Mouse (Mus musculus) limb, embryonic 11.5 days (tissue): Measurements from ENCODE around the gene Rabl2. TPM values are rescaled to one million over a fixed set of nuclear protein-coding genes. Genes with fewer than 3 reads are reported as not detected.

ENCODE experiments used
- ATAC-seq: fragments of 200-750 bp; cut with Nextera tagmentation; 2 replicates; pipeline ENCODE4 v1.8.0; 2017; ENCODE audit warnings: low read depth; ENCODE audit not compliant: insufficient number of reproducible peaks, low FRiP score, low TSS enrichment
- DNase-seq: peaks from one replicate; pipeline ENCODE4 v3.0.0-alpha.2; 2015; ENCODE audit warnings: low spot score
- H3K27ac ChIP-seq: fragments of 300-500 bp; sonication (generic); replicated peaks from 2 replicates; pipeline ENCODE4 v1.5.1; 2014; ENCODE audit warnings: low read depth, mild to moderate bottlenecking, low read length
- H3K27me3 ChIP-seq: fragments of 300-500 bp; sonication (generic); 2 replicates; pipeline ENCODE4 v1.6.1; 2014; ENCODE audit warnings: mild to moderate bottlenecking, low read length, mixed read lengths; ENCODE audit not compliant: control insufficient read depth, insufficient read depth
- H3K36me3 ChIP-seq: fragments of 300-500 bp; sonication (generic); 2 replicates; pipeline ENCODE4 v1.6.1; 2014; ENCODE audit warnings: mild to moderate bottlenecking, low read length, moderate library complexity, mixed read lengths; ENCODE audit not compliant: control insufficient read depth, insufficient read depth
- H3K4me1 ChIP-seq: fragments of 300-500 bp; sonication (generic); 2 replicates; pipeline ENCODE4 v1.6.1; 2014; ENCODE audit warnings: low read length, mixed read lengths; ENCODE audit not compliant: control insufficient read depth, insufficient read depth
- H3K4me2 ChIP-seq: fragments of 300-500 bp; sonication (generic); 2 replicates; pipeline ENCODE4 v1.6.1; 2014; ENCODE audit warnings: low read depth, mild to moderate bottlenecking, moderate library complexity; ENCODE audit not compliant: severe bottlenecking
- H3K4me3 ChIP-seq: fragments of 300-500 bp; sonication (generic); 2 replicates; pipeline ENCODE4 v1.5.1; 2014; ENCODE audit warnings: low read depth, low read length
- H3K9ac ChIP-seq: fragments of 300-500 bp; sonication (generic); 2 replicates; pipeline ENCODE4 v1.6.1; 2014; ENCODE audit warnings: mild to moderate bottlenecking, low read length
- H3K9me3 ChIP-seq: fragments of 300-500 bp; sonication (generic); 2 replicates; pipeline ENCODE4 v1.6.1; 2016; ENCODE audit warnings: low read length; ENCODE audit not compliant: control insufficient read depth
- WGBS: fragments of 180-500 bp; shearing (Covaris S2); extraction: QIAGEN DNeasy Blood & Tissue Kit; methylation state at CpG from one replicate; pipeline ENCODE4 v1.1.7; 2014; 5-methylcytosine and 5-hydroxymethylcytosine counted together
- polyA plus RNA-seq: library from polyadenylated mRNA; unstranded; fragments of >200 nt; fragmentation: Nextera tagmentation; extraction: Ambion mirVana; gene quantifications from 2 replicates; pipeline ENCODE4 v1.2.1, GENCODE M21; 2014

Gene Rabl2
- polyA plus RNA-seq, 1 experiment from 2014 or later, result 70.3 TPM

DNA sequence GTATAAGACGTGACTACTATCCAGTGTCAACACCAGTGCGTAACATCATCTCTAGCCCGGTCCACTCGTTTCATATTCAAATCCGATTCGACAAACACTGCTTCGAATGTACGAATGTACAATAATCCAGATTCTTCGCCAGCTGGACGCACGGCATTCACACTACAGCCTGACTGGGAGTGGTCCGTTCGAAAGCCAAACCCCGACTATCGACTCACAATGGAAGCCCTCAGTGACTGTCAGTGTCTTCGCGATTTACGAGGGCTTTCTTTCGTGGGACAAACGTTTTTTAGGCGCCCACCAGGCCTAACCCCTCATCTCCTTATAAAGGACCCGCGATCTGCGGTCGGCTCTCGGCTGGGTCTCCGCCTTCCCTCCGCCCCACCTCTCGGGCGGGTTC is 406 bp downstream of the Rabl2 start:
- Histone ChIP-seq H3K36me3 (no peaks in the 10 kb centered on the region), H3K9ac (peak overlapping the region; percentile 77), H3K4me3 (peak overlapping the region; percentile 81), H3K27me3 (no peaks in the 10 kb centered on the region), H3K4me2 (peak overlapping the region; percentile 75), H3K27ac (no peak overlapping the region), H3K9me3 (no peaks in the 10 kb centered on the region), H3K4me1 (0 out of 2 replicates have a peak, but pooled peaks cover 4% of the 10 kb centered on the region)
- ATAC-seq, result peak; percentile 7; the same call in 1 of the 2 replicates
- no peak for DNase-seq
- 6% methylated on average over 30 of the region's 30 CpGs for WGBS

DNA sequence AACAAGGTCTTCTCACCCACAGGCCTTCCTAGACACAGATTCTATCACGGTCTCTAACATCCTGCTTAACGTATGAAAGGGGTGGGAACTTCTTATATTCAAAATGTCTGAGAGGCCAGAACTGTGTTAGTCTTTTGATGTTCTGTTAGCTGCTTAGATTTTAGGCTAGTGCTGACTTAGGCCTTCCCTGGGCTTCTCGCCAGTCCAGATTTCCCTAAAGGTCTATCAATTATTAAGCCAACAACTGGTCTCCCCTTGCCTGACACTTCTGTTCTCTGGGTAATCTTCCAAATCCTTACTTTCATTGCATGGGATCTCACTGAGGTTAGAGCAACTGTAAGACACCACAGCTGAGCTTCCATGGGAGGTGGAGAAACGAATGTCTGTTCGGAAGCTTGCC is 2.6 kb downstream of the Rabl2 start:
- ATAC-seq (no peak), DNase-seq (no peak)
- no peaks in the 10 kb centered on the region for H3K27me3 ChIP-seq
- no peak overlapping the region for H3K4me2 ChIP-seq
- H3K27ac ChIP-seq, result no peak overlapping the region
- H3K9me3 ChIP-seq, result no peaks in the 10 kb centered on the region
- H3K4me3 ChIP-seq, result no peak overlapping the region
- H3K9ac ChIP-seq, result no peak overlapping the region
- 91% methylated on average over 5 of the region's 5 CpGs for WGBS
- H3K4me1 ChIP-seq, result 0 out of 2 replicates have a peak, but pooled peaks cover 4% of the 10 kb centered on the region
- no peaks in the 10 kb centered on the region for H3K36me3 ChIP-seq

DNA sequence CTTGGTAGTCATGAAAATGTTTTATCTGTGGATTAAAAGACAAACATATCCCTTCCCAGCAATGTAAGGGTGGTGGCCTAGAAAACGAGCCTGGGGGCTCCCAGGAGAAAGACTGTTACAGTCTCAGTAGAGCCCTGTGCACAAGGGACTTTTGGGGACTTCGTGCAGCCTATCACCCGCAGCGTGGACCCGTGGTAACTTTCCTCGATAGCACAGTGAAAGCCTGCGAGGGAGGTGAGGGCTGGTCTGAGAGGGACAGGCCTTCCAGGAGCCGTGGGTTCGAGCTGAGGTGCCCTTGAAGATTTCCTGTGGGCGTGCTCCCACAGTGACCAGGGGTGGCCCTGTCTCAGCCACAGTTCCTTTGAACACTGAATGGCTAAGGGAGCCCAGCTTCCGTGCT is 6.1 kb downstream of the Rabl2 start:
- WGBS, result 91% methylated on average over 11 of the region's 11 CpGs
- Histone ChIP-seq H3K36me3 (no peaks in the 10 kb centered on the region), H3K9ac (no peak overlapping the region), H3K27ac (no peak overlapping the region), H3K4me3 (no peak overlapping the region), H3K4me1 (no peaks in the 10 kb centered on the region), H3K4me2 (no peak overlapping the region), H3K27me3 (no peaks in the 10 kb centered on the region), H3K9me3 (no peaks in the 10 kb centered on the region)
- no peak for ATAC-seq
- DNase-seq, result no peak

DNA sequence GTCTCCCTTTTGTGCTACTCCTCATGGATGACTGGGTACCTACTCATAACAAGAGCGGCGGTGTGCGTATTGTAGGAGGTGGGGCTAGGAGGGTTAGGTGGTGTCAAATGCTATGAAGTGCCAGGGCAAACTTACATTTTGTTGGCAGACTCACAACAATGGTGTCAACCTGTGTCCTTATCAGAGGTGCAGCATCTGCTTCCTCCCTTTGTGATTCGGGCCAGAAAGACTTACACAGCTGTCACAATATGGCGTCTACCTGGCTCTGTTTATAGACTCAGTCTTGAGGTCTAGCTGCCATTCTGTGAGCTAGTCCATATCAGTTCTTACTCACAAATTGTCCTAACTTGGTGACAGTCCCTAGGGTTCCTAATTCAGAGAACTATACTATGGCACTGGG is 6.6 kb downstream of the Rabl2 start:
- H3K4me3 ChIP-seq, result no peak overlapping the region
- no peaks in the 10 kb centered on the region for H3K27me3 ChIP-seq
- no peaks in the 10 kb centered on the region for H3K36me3 ChIP-seq
- H3K4me2 ChIP-seq, result no peak overlapping the region
- H3K9ac ChIP-seq, result no peak overlapping the region
- H3K27ac ChIP-seq, result no peak overlapping the region
- no peaks in the 10 kb centered on the region for H3K4me1 ChIP-seq
- ATAC-seq (no peak), DNase-seq (no peak)
- 95% methylated on average over 5 of the region's 5 CpGs for WGBS
- no peaks in the 10 kb centered on the region for H3K9me3 ChIP-seq

DNA sequence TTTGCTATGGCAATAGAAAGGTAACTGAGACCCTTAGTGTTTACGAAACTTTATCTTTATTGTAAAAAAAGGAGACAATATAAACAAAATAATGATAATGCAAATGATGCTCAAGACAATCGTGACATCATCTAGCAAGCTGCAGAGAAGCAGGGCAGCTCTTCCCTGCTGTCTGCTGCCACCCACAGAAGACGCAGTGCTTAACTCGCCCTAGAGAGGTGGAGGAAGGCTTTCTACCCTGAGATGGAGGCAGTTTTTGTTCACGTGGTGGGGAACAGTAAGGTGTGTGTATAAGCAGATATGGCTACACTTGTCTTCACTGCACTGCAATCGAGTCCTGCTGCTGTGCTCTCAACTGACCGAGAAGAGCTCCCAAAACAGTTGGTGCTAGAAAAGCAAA is 9.2 kb downstream of the Rabl2 start:
- Histone ChIP-seq H3K9me3 (no peaks in the 10 kb centered on the region), H3K36me3 (no peaks in the 10 kb centered on the region), H3K27ac (no peak overlapping the region), H3K4me1 (no peaks in the 10 kb centered on the region), H3K27me3 (no peaks in the 10 kb centered on the region), H3K9ac (no peak overlapping the region), H3K4me2 (no peak overlapping the region), H3K4me3 (no peak overlapping the region)
- no peak for ATAC-seq
- 87% methylated on average over 7 of the region's 7 CpGs for WGBS
- DNase-seq, result no peak

DNA sequence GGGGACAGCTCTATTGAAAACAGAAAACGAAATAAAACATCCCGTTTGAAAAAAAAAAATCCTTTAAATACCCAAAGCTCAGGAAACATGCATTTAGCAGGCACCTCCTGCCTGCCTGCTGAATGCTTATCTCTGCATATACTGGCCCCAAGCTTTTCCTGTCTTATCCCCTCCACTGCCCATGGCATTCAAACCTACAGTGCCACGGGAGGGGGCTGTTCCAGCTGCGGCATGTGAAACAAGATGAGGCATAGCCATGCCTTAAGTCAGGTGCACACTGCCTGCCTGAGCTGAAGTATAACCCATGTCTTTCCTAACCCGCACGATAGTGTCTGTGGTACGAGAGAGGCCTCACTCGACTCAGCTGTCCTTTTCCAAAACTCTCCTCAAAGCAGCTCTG is 19.6 kb downstream of the Rabl2 start:
- Histone ChIP-seq H3K4me3 (no peak overlapping the region), H3K4me2 (no peak overlapping the region), H3K9ac (no peak overlapping the region), H3K27me3 (no peaks in the 10 kb centered on the region), H3K36me3 (no peaks in the 10 kb centered on the region), H3K27ac (no peak overlapping the region), H3K9me3 (no peaks in the 10 kb centered on the region), H3K4me1 (no peaks in the 10 kb centered on the region)
- 77% methylated on average over 8 of the region's 8 CpGs for WGBS
- no peak for ATAC-seq
- no peak for DNase-seq

DNA sequence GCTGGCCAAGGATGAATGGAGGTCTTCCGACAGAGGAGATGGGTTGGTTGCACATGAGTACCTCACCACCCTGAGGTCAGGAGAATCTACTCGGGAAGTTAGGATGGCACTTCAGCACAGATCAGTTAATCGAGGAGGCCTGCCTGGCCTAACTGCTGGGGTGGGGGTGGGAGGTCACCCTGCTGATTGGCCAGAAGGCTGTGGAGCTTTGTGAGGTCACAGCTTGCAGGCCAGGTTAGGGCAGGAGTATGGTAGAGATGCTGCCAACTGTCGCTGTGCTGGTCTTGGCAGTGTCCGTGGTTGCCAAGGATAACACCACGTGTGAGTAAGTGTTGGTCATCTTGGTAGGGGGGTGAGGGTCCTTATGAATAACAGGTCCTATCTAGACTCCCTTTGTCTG is 23.6 kb downstream of the Rabl2 start, which contains the start of gene Acr:
TSS of gene Acr (plus strand) at position 213 of the 400 bp plus-strand sequence.
- WGBS, result 85% methylated on average over 6 of the region's 6 CpGs
- Histone ChIP-seq H3K4me1 (no peaks in the 10 kb centered on the region), H3K4me3 (no peak within 1 kb of the TSS), H3K36me3 (no peaks in the 10 kb centered on the region), H3K27ac (no peak within 1 kb of the TSS), H3K9me3 (no peaks in the 10 kb centered on the region), H3K4me2 (no peak within 1 kb of the TSS), H3K9ac (no peak within 1 kb of the TSS), H3K27me3 (no peaks in the 10 kb centered on the region)
- ATAC-seq (no peak), DNase-seq (no peak)

DNA sequence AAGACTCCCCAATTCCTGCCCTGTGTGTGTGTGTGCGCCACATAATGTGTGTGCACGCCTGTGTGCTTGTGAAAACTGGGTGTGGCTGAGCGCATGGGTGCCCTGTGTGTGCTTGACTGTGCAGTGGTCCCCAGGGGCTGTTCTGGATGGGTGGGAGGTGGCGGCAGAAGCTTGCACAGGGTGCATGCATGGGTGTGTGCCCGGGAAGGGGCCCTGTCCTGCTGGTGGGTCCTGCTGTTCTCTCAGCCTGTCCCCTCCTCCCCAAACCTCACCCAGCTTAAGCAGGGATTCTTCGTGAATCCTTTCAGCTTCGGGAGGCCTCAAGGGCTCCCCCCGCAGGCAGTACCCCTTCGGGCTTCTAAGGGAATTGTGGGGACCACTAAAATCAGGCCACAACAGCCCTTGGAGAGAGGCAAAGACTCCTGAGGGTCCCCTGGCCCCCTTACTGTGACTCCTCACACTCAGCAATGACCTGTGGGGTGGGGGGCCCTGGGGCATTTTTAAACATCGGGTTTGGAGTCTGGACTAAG is 32.5 kb downstream of the Rabl2 start:
- Histone ChIP-seq H3K4me1 (peaks cover 12% of the 10 kb centered on the region), H3K9me3 (no peaks in the 10 kb centered on the region), H3K9ac (no peak overlapping the region), H3K27ac (no peak overlapping the region), H3K4me3 (no peak overlapping the region), H3K36me3 (no peaks in the 10 kb centered on the region), H3K27me3 (peaks cover 35% of the 10 kb centered on the region), H3K4me2 (no peak overlapping the region)
- DNase-seq (no peak), ATAC-seq (0 out of 2 replicates have a peak, but pooled peaks have one; percentile 27)
- 37% methylated on average over 10 of the region's 10 CpGs for WGBS

DNA sequence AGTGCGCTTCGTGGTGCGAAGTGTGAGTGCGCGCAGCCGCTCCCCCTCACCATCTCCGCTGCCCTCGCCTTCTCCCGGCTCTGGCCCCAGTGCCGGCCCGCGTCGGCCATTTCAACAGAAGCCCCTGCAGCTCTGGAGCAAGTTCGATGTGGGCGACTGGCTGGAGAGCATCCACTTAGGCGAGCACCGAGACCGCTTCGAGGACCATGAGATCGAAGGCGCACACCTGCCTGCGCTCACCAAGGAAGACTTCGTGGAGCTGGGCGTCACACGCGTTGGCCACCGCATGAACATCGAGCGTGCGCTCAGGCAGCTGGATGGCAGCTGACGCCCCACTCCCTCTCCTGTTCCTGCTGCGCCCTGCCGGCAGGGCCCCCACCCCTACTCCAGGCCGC is 33.7 kb downstream of the Rabl2 start:
- peaks cover 12% of the 10 kb centered on the region for H3K4me1 ChIP-seq
- DNase-seq (peak; percentile 50), ATAC-seq (no peak)
- H3K4me3 ChIP-seq, result peak overlapping the region; percentile 28
- H3K9ac ChIP-seq, result no peak overlapping the region
- peak overlapping the region; percentile 40 for H3K4me2 ChIP-seq
- no peaks in the 10 kb centered on the region for H3K36me3 ChIP-seq
- H3K27ac ChIP-seq, result no peak overlapping the region
- H3K9me3 ChIP-seq, result no peaks in the 10 kb centered on the region
- 4% methylated on average over 34 of the region's 34 CpGs for WGBS
- peaks cover 35% of the 10 kb centered on the region for H3K27me3 ChIP-seq
